ENCODE assay signal across 21 mouse cellular contexts in the genomic region with DNA sequence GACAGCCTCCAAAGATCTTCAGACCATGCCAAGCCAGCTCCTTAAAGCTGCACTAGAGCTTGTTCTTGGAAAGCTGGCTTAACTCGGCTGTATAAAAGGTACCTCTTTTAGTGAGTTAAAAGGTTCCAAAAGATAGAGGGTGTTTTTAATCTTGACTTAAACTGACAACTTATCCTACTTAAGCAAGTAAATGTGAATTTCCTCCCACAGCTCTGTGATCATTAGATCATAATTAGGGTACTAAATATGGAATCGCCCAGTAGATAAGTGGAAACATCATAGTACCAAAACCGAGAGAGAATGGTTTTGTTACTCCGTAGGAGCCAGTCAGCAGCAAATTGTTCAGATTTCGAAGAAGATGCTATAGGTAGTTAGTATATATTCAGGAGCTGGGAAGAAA.
DNase-seq lines count a peak whose midpoint lies in the region; ATAC-seq and TF ChIP-seq lines count a peak whose summit lies in the region.
"Had no signal": no experiment of that assay in that cellular context is flagged by ENCODE, and none has a peak within 500 bp of the region (broad histone marks: within the 10 kb centered on the region; RNA-seq: fewer than 3 reads in every experiment).

No protein-coding gene starts in this region.

- TF ChIP-seq RAD21 in MEL (IDR thresholded peaks at IDR 0.05; ENCODE audit: low read depth, low read length) = no peak

- H3K4me1 ChIP-seq in MEL (ENCODE audit: control insufficient read depth in 1 of 2, insufficient read depth in 2 of 2, low read length in 2 of 2) = peaks cover 17 to 19% of the 10 kb centered on the region in 2 experiments
- peaks cover 40% of the 10 kb centered on the region for H3K4me1 ChIP-seq in liver, embryonic 12.5 days
- peaks cover 30% of the 10 kb centered on the region for H3K4me1 ChIP-seq in liver, embryonic 15.5 days (replicated peaks)
- no peaks in the 10 kb centered on the region for H3K4me1 ChIP-seq in lung, postnatal 0 days (ENCODE audit: insufficient read depth, low read depth, low read length)
- no peaks in the 10 kb centered on the region for H3K4me1 ChIP-seq in kidney, adult 2 months (ENCODE audit: control insufficient read depth, insufficient read depth, low read length)
- H3K4me1 ChIP-seq: embryonic facial prominence, embryonic 13.5 days had no signal

- DNase-seq in MEL (ENCODE audit: low read depth, low spot score) = no peak
- no peak for DNase-seq in lung, postnatal 0 days (ENCODE audit: low spot score)
- no peak for DNase-seq in kidney, adult 2 months
- DNase-seq in embryo, embryonic 10 days (ENCODE audit: low spot score) = no peak
- DNase-seq: adrenal gland, postnatal 10 days; adrenal gland, postnatal 36 days; cerebellum, adult 18-20 months; cerebellum, adult 9-10 months; cerebellum, postnatal 14 days; gastrocnemius, postnatal 10 days; gastrocnemius, postnatal 36 days had no signal

- no peak for TF ChIP-seq POLR2A in MEL (IDR thresholded peaks at IDR 0.05; ENCODE audit: control insufficient read depth in 1 of 2, insufficient read depth in 1 of 2, low read depth in 1 of 2, low read length in 2 of 2, poor library complexity in 1 of 2)
- no peak for TF ChIP-seq POLR2A in kidney, adult 2 months (IDR thresholded peaks at IDR 0.05; ENCODE audit: low read depth, low read length)

- peak; percentile 42 to 80; a peak in 3 of 4 replicates for TF ChIP-seq EP300 in MEL (IDR thresholded peaks at IDR 0.05; ENCODE audit: low read depth in 1 of 2, low read length in 2 of 2)
- TF ChIP-seq EP300 in lung, postnatal 0 days (IDR thresholded peaks at IDR 0.05) = no peak

- no peaks in the 10 kb centered on the region for H3K79me2 ChIP-seq in MEL (ENCODE audit: control insufficient read depth, insufficient read depth, low read length, poor library complexity)

- peak overlapping the region; percentile 62 to 84 for H3K4me3 ChIP-seq in MEL (ENCODE audit: control insufficient read depth in 1 of 2, insufficient read depth in 1 of 2, low read depth in 2 of 2, low read length in 2 of 2)
- H3K4me3 ChIP-seq in liver, embryonic 12.5 days = no peak overlapping the region
- H3K4me3 ChIP-seq in liver, embryonic 15.5 days (replicated peaks) = no peak overlapping the region
- no peak overlapping the region for H3K4me3 ChIP-seq in lung, postnatal 0 days (ENCODE audit: low read depth, low read length)
- no peak overlapping the region for H3K4me3 ChIP-seq in kidney, adult 2 months (ENCODE audit: insufficient read depth, low read depth, low read length)
- H3K4me3 ChIP-seq: embryonic facial prominence, embryonic 10.5 days; embryonic facial prominence, embryonic 13.5 days; forebrain, embryonic 13.5 days; hindbrain, embryonic 13.5 days had no signal

- WGBS in liver, embryonic 12.5 days (ENCODE audit: insufficient replicate concordance) = 51% methylated on average over 5 of the region's 5 CpGs
- 50% methylated on average over 5 of the region's 5 CpGs for WGBS in liver, embryonic 15.5 days (ENCODE audit: insufficient replicate concordance)
- WGBS in lung, postnatal 0 days = 83% methylated on average over 5 of the region's 5 CpGs
- WGBS in kidney, adult 2 months = 91% methylated on average over 5 of the region's 5 CpGs

- H3K9ac ChIP-seq in MEL (ENCODE audit: control insufficient read depth, low read depth, low read length, poor library complexity, severe bottlenecking) = peak overlapping the region; percentile 37
- no peak overlapping the region for H3K9ac ChIP-seq in liver, embryonic 12.5 days
- no peak overlapping the region for H3K9ac ChIP-seq in liver, embryonic 15.5 days
- H3K9ac ChIP-seq in lung, postnatal 0 days (replicated peaks; ENCODE audit: low read depth) = no peak overlapping the region
- H3K9ac ChIP-seq: embryonic facial prominence, embryonic 13.5 days; forebrain, embryonic 13.5 days; hindbrain, embryonic 13.5 days had no signal

- H3K27me3 ChIP-seq in MEL (ENCODE audit: control insufficient read depth in 1 of 2, insufficient read depth in 2 of 2, low read length in 2 of 2) = no peaks in the 10 kb centered on the region
- no peaks in the 10 kb centered on the region for H3K27me3 ChIP-seq in liver, embryonic 12.5 days (replicated peaks)
- H3K27me3 ChIP-seq in liver, embryonic 15.5 days = no peaks in the 10 kb centered on the region
- H3K27me3 ChIP-seq in lung, postnatal 0 days (replicated peaks; ENCODE audit: insufficient read depth, low read length) = no peaks in the 10 kb centered on the region
- no peaks in the 10 kb centered on the region for H3K27me3 ChIP-seq in kidney, adult 2 months (replicated peaks; ENCODE audit: control insufficient read depth, insufficient read depth, low read length)
- H3K27me3 ChIP-seq: embryonic facial prominence, embryonic 13.5 days; hindbrain, embryonic 13.5 days; Patski had no signal

- H3K4me2 ChIP-seq in liver, embryonic 12.5 days = peak overlapping the region; percentile 36
- H3K4me2 ChIP-seq in liver, embryonic 15.5 days = peak overlapping the region; percentile 50; the same call in 1 of the 2 replicates
- no peak overlapping the region for H3K4me2 ChIP-seq in lung, postnatal 0 days (replicated peaks; ENCODE audit: low read depth, low read length)
- H3K4me2 ChIP-seq: embryonic facial prominence, embryonic 13.5 days; heart, embryonic 11.5 days had no signal

- H3K36me3 ChIP-seq in MEL (ENCODE audit: control insufficient read depth in 1 of 2, insufficient read depth in 2 of 2, low read length in 2 of 2) = peaks cover 0 to 45% of the 10 kb centered on the region in 2 experiments; a peak in 2 of 4 replicates
- no peaks in the 10 kb centered on the region for H3K36me3 ChIP-seq in liver, embryonic 12.5 days
- H3K36me3 ChIP-seq in liver, embryonic 15.5 days (replicated peaks) = no peaks in the 10 kb centered on the region
- no peaks in the 10 kb centered on the region for H3K36me3 ChIP-seq in lung, postnatal 0 days (ENCODE audit: insufficient read depth, low read length)
- no peaks in the 10 kb centered on the region for H3K36me3 ChIP-seq in kidney, adult 2 months (ENCODE audit: control insufficient read depth, insufficient read depth, low read length)
- H3K36me3 ChIP-seq: embryonic facial prominence, embryonic 10.5 days; embryonic facial prominence, embryonic 13.5 days; forebrain, embryonic 10.5 days; hindbrain, embryonic 13.5 days had no signal

- H3K27ac ChIP-seq in MEL (ENCODE audit: control insufficient read depth, low read depth, low read length) = peak overlapping the region; percentile 79
- no peak overlapping the region for H3K27ac ChIP-seq in liver, embryonic 12.5 days
- H3K27ac ChIP-seq in liver, embryonic 15.5 days (replicated peaks) = no peak overlapping the region
- no peak overlapping the region for H3K27ac ChIP-seq in lung, postnatal 0 days (ENCODE audit: low read length)
- H3K27ac ChIP-seq in kidney, adult 2 months (ENCODE audit: insufficient read depth, low read depth, low read length) = no peak overlapping the region
- H3K27ac ChIP-seq: embryonic facial prominence, embryonic 10.5 days; embryonic facial prominence, embryonic 13.5 days; forebrain, embryonic 10.5 days; forebrain, embryonic 13.5 days; hindbrain, embryonic 13.5 days had no signal

- ATAC-seq in liver, embryonic 12.5 days = no peak
- no peak for ATAC-seq in liver, embryonic 15.5 days (ENCODE audit: insufficient read depth)
- no peak for ATAC-seq in lung, postnatal 0 days
- ATAC-seq: hindbrain, embryonic 16.5 days; Patski had no signal

- TF ChIP-seq CTCF in MEL (IDR thresholded peaks at IDR 0.05 in 2 of 3, conservative IDR thresholded peaks at IDR 0.05 in 1 of 3; ENCODE audit: control insufficient read depth in 1 of 3, insufficient read depth in 1 of 3, low read depth in 2 of 3, low read length in 3 of 3, poor library complexity in 1 of 3, severe bottlenecking in 1 of 3) = no peak
- no peak for TF ChIP-seq CTCF in lung, postnatal 0 days (IDR thresholded peaks at IDR 0.05)
- TF ChIP-seq CTCF in kidney, adult 2 months (conservative IDR thresholded peaks at IDR 0.05; ENCODE audit: insufficient read depth, insufficient read length, low read depth, low read length) = no peak

- no peaks in the 10 kb centered on the region for H3K9me3 ChIP-seq in MEL (replicated peaks; ENCODE audit: insufficient read depth, low read length)
- H3K9me3 ChIP-seq in liver, embryonic 12.5 days (replicated peaks) = no peaks in the 10 kb centered on the region
- no peaks in the 10 kb centered on the region for H3K9me3 ChIP-seq in liver, embryonic 15.5 days (replicated peaks)
- no peaks in the 10 kb centered on the region for H3K9me3 ChIP-seq in lung, postnatal 0 days (ENCODE audit: low read length)
- H3K9me3 ChIP-seq: embryonic facial prominence, embryonic 10.5 days; embryonic facial prominence, embryonic 13.5 days; forebrain, embryonic 10.5 days; forebrain, embryonic 13.5 days; hindbrain, embryonic 13.5 days had no signal

TF ChIP-seq in MEL, 35 proteins besides CTCF, POLR2A, EP300 and RAD21:
- peak; percentile 72 for TF ChIP-seq TCF12 (IDR thresholded peaks at IDR 0.05; ENCODE audit: low read depth, low read length)
- TF ChIP-seq MEF2A (IDR thresholded peaks at IDR 0.05; ENCODE audit: extremely low read depth, insufficient replicate concordance, low read depth, low read length, poor library complexity, severe bottlenecking) = peak; percentile 69; the same call in 1 of the 2 replicates
- TF ChIP-seq MAX (IDR thresholded peaks at IDR 0.05; ENCODE audit: low read length) = no peak
- peak; percentile 36; the same call in 1 of the 2 replicates for TF ChIP-seq ETS1 (IDR thresholded peaks at IDR 0.05; ENCODE audit: low read depth, low read length)
- peak; percentile 48; the same call in 1 of the 2 replicates for TF ChIP-seq GATA1 (IDR thresholded peaks at IDR 0.05; ENCODE audit: low read depth, low read length)
- no peak for TF ChIP-seq MXI1 (IDR thresholded peaks at IDR 0.05; ENCODE audit: low read depth, low read length)
- TF ChIP-seq SIN3A (IDR thresholded peaks at IDR 0.05; ENCODE audit: low read length) = peak; percentile 15; the same call in 1 of the 2 replicates
- no peak for TF ChIP-seq MAFK (IDR thresholded peaks at IDR 0.05; ENCODE audit: borderline replicate concordance, low read depth, low read length)
TF ChIP-seq in MEL: peak in this region for 5.

Comparison
In these comparisons a context has a peak if more than half of its experiments do, and no peak if none do; other contexts are left out.
1. H3K4me3 ChIP-seq: peak in MEL (2 of 2); none in liver, embryonic 12.5 days (single experiment), liver, embryonic 15.5 days (single experiment), lung, postnatal 0 days (single experiment) and kidney, adult 2 months (single experiment).